Mouse (Mus musculus) skeletal muscle tissue, postnatal 0 days (tissue): ENCODE data around the gene Gsx1. TPM values are rescaled to one million over a fixed set of nuclear protein-coding genes. Genes with fewer than 3 reads are reported as not detected.

Experiments used
- polyA plus RNA-seq: library from polyadenylated mRNA; unstranded; fragments of >200 nt; fragmentation: Nextera tagmentation; extraction: Ambion mirVana; gene quantifications from 2 replicates; pipeline ENCODE4 v1.2.1, GENCODE M21; 2015

Gsx1 gene
- not detected in 2 replicates for polyA plus RNA-seq

DNA sequence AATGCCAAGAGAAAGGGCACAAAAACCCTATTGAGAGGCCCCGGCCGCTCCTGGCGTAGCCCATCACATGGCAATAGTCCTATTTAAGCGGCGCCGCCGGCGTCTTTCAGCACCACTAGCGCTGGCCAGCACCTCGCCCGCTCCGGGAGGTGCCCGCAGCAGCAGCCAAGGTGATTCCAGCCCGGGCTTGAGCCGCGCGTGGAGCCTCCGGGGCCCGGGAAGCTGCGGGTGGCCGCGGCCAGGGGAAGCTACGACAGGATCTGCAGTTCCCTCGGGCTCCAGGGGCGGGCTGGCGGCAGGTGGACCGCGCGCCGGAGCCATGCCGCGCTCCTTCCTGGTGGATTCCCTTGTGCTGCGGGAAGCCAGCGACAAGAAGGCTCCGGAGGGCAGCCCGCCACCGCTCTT is at the start of gene Gsx1:
Gene Gsx1, plus strand, starts transcription at position 126 of the 405 bp plus-strand sequence.

Other genes with a start within 250 kb of the Gsx1 start
- gene Gtf3a, start 240.0 kb upstream of the Gsx1 start, polyA plus RNA-seq = 58.0 and 64.6 TPM in 2 replicates
- gene Mtif3, start 224.9 kb upstream of the Gsx1 start, polyA plus RNA-seq = 22.2 and 27.0 TPM in 2 replicates
- 3.6 and 4.5 TPM in 2 replicates for gene Lnx2, start 112.1 kb upstream of the Gsx1 start, polyA plus RNA-seq
- gene Polr1d, start 111.6 kb upstream of the Gsx1 start, polyA plus RNA-seq = 105 and 109 TPM in 2 replicates
- not detected in 2 replicates for gene Pdx1, start 81.3 kb downstream of the Gsx1 start, polyA plus RNA-seq
- gene Cdx2, start 118.6 kb downstream of the Gsx1 start, polyA plus RNA-seq = not detected in 2 replicates
- not detected in 2 replicates for gene Urad, start 133.7 kb downstream of the Gsx1 start, polyA plus RNA-seq
- 0.07 TPM in 1 of 2 replicates, not detected in the other for gene Flt3, start 211.8 kb downstream of the Gsx1 start, polyA plus RNA-seq
- 26.5 and 27.9 TPM in 2 replicates for gene Pan3, start 241.5 kb downstream of the Gsx1 start, polyA plus RNA-seq